Mouse (Mus musculus) intestine, postnatal 0 days (tissue): Measurements from ENCODE around the gene Kalrn. TPM values are rescaled to one million over a fixed set of nuclear protein-coding genes. Genes with fewer than 3 reads are reported as not detected.

Experiments
- ATAC-seq: fragments of 200-750 bp; cut with Nextera tagmentation; 2 replicates; pipeline ENCODE4 v1.8.0; 2017; ENCODE audit warnings: mild to moderate bottlenecking, moderate TSS enrichment, moderate library complexity
- H3K27ac ChIP-seq: fragments of 300-500 bp; sonication (generic); 2 replicates; pipeline ENCODE4 v1.5.1; 2014; ENCODE audit warnings: mild to moderate bottlenecking, low read depth, low read length, moderate library complexity
- H3K27me3 ChIP-seq: fragments of 300-500 bp; sonication (generic); replicated peaks from 2 replicates; pipeline ENCODE4 v1.6.1; 2014; ENCODE audit warnings: low read length, mixed read lengths; ENCODE audit not compliant: control insufficient read depth, insufficient read depth
- H3K36me3 ChIP-seq: fragments of 300-500 bp; sonication (generic); 2 replicates; pipeline ENCODE4 v1.6.1; 2014; ENCODE audit warnings: mild to moderate bottlenecking, moderate library complexity; ENCODE audit not compliant: control insufficient read depth, insufficient read depth
- H3K4me1 ChIP-seq: fragments of 300-500 bp; sonication (generic); replicated peaks from 2 replicates; pipeline ENCODE4 v1.6.1; 2014; ENCODE audit warnings: antibody characterized with exemption, low read length, mixed read lengths; ENCODE audit not compliant: control insufficient read depth, insufficient read depth
- H3K4me2 ChIP-seq: fragments of 300-500 bp; sonication (generic); replicated peaks from 2 replicates; pipeline ENCODE4 v1.6.1; 2014; ENCODE audit warnings: low read depth, mild to moderate bottlenecking, moderate library complexity
- H3K4me3 ChIP-seq: fragments of 300-500 bp; sonication (generic); 2 replicates; pipeline ENCODE4 v1.5.1; 2014; ENCODE audit warnings: low read depth, low read length
- H3K9ac ChIP-seq: fragments of 300-500 bp; sonication (generic); 2 replicates; pipeline ENCODE4 v1.6.1; 2014; ENCODE audit warnings: mild to moderate bottlenecking, low read depth, low read length
- H3K9me3 ChIP-seq: fragments of 300-500 bp; sonication (generic); 2 replicates; pipeline ENCODE4 v1.6.1; 2016; ENCODE audit warnings: mixed run types; ENCODE audit not compliant: control insufficient read depth
- CTCF ChIP-seq: sonication (generic); IDR thresholded peaks from 2 replicates; pipeline ENCODE4 v1.5.1; 2016; ENCODE audit warnings: low read depth, mild to moderate bottlenecking, control low read depth, antibody characterized with exemption, moderate library complexity
- WGBS: fragments of 180-500 bp; shearing (Covaris S2); extraction: QIAGEN DNeasy Blood & Tissue Kit; methylation state at CpG from one replicate; pipeline ENCODE4 v1.1.7; 2014; 5-methylcytosine and 5-hydroxymethylcytosine counted together
- polyA plus RNA-seq: library from polyadenylated mRNA; unstranded; fragments of >200 nt; fragmentation: Nextera tagmentation; extraction: Ambion mirVana; gene quantifications from 2 replicates; pipeline ENCODE4 v1.2.1, GENCODE M21; 2015

Gene Kalrn
- polyA plus RNA-seq, 1 experiment from 2014 or later = 7.5 TPM

GRCm38 (mm10) chr16:34601954-34602353 is 28.6 kb upstream of the Kalrn start:
- WGBS = 74% methylated on average over 4 of the region's 4 CpGs
- no peak overlapping the region for H3K4me3 ChIP-seq

GRCm38 (mm10) chr16:34595294-34595693 is 22.0 kb upstream of the Kalrn start:
- H3K27ac ChIP-seq = no peak overlapping the region
- no peak for ATAC-seq
- no peak overlapping the region for H3K4me3 ChIP-seq
- no peaks in the 10 kb centered on the region for H3K9me3 ChIP-seq
- H3K9ac ChIP-seq = no peak overlapping the region
- H3K36me3 ChIP-seq = no peaks in the 10 kb centered on the region
- no peaks in the 10 kb centered on the region for H3K4me1 ChIP-seq
- H3K4me2 ChIP-seq = no peak overlapping the region
- TF ChIP-seq CTCF = no peak
- H3K27me3 ChIP-seq = no peaks in the 10 kb centered on the region
- WGBS = 36% methylated on average over 3 of the region's 3 CpGs

More at GRCm38 (mm10) chr16:34601954-34602353, 28.6 kb upstream of the Kalrn start:
- no peak for ATAC-seq
- Histone ChIP-seq H3K4me1 (no peaks in the 10 kb centered on the region), H3K36me3 (no peaks in the 10 kb centered on the region), H3K4me2 (no peak overlapping the region), H3K27ac (no peak overlapping the region), H3K9ac (no peak overlapping the region), H3K27me3 (no peaks in the 10 kb centered on the region), H3K9me3 (no peaks in the 10 kb centered on the region)
- no peak for TF ChIP-seq CTCF

GRCm38 (mm10) chr16:34594597-34595262 is 21.4 kb upstream of the Kalrn start:
- WGBS = 61% methylated on average over 8 of the region's 8 CpGs
- no peak overlapping the region for H3K9ac ChIP-seq
- no peaks in the 10 kb centered on the region for H3K9me3 ChIP-seq
- H3K4me1 ChIP-seq = no peaks in the 10 kb centered on the region
- no peaks in the 10 kb centered on the region for H3K36me3 ChIP-seq
- no peak overlapping the region for H3K27ac ChIP-seq
- no peak for ATAC-seq
- no peaks in the 10 kb centered on the region for H3K27me3 ChIP-seq
- no peak overlapping the region for H3K4me3 ChIP-seq
- no peak for TF ChIP-seq CTCF
- no peak overlapping the region for H3K4me2 ChIP-seq

GRCm38 (mm10) chr16:34592696-34593095 is 19.4 kb upstream of the Kalrn start:
- TF ChIP-seq CTCF = no peak
- H3K4me3 ChIP-seq = no peak overlapping the region
- H3K27ac ChIP-seq = no peak overlapping the region
- no peaks in the 10 kb centered on the region for H3K27me3 ChIP-seq
- no peak for ATAC-seq
- H3K9me3 ChIP-seq = no peaks in the 10 kb centered on the region
- no peaks in the 10 kb centered on the region for H3K4me1 ChIP-seq
- WGBS = 60% methylated on average over 2 of the region's 2 CpGs
- H3K9ac ChIP-seq = no peak overlapping the region
- H3K36me3 ChIP-seq = no peaks in the 10 kb centered on the region
- no peak overlapping the region for H3K4me2 ChIP-seq

GRCm38 (mm10) chr16:34591934-34592333 is 18.6 kb upstream of the Kalrn start:
- Histone ChIP-seq H3K27me3 (no peaks in the 10 kb centered on the region), H3K4me2 (no peak overlapping the region), H3K4me1 (no peaks in the 10 kb centered on the region), H3K9ac (no peak overlapping the region), H3K9me3 (no peaks in the 10 kb centered on the region), H3K36me3 (no peaks in the 10 kb centered on the region), H3K27ac (no peak overlapping the region), H3K4me3 (no peak overlapping the region)
- no peak for ATAC-seq
- no peak for TF ChIP-seq CTCF
- WGBS = 92% methylated on average over 1 of the region's 1 CpGs

- WGBS = 95% methylated on average over 4 of the region's 4 CpGs
- Histone ChIP-seq H3K9me3 (no peaks in the 10 kb centered on the region), H3K27me3 (no peaks in the 10 kb centered on the region; the same call in 1 of the 2 replicates), H3K9ac (no peak overlapping the region), H3K27ac (no peak overlapping the region), H3K4me3 (no peak overlapping the region), H3K4me1 (no peaks in the 10 kb centered on the region), H3K36me3 (no peaks in the 10 kb centered on the region), H3K4me2 (no peak overlapping the region)
- TF ChIP-seq CTCF = no peak; the same call in none of the 2 replicates
- ATAC-seq = no peak
Measured at GRCm38 (mm10) chr16:34579671-34580326, 6.5 kb upstream of the Kalrn start.
